Mouse (Mus musculus) layer of hippocampus, adult 11-12 months (tissue): ENCODE measurements at regions not wholly inside any gene's neighbourhood (a gene's known extent, or its start where the extent isn't known, plus 50 kb on each side); places are given as distances from the start of the nearest gene placed in this dataset.

Experiments
- DNase-seq: peaks from one replicate; pipeline ENCODE4 v3.0.0; 2022; ENCODE audit warnings: low spot score

DNA sequence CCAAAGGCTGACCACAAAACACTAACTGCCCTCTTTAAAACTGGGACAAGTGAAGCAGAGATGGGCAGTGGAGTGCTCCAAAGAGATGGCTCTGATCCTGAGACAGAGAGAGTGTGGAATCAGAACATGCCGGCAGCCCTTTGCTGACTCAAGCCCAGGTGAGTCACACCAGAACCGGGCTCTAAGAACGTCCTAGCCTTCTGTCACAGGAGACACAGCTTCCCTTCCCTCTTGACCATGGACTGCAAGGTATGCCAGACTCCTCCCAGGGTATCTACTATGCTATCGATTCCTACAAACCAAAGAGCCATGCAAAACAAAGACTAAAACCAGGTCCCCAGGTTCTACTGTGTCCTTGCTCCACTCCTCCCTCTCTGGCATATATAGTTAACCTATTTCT lies 98.0 kb downstream of the Dhx15 start:
- DNase-seq: no peak

DNA sequence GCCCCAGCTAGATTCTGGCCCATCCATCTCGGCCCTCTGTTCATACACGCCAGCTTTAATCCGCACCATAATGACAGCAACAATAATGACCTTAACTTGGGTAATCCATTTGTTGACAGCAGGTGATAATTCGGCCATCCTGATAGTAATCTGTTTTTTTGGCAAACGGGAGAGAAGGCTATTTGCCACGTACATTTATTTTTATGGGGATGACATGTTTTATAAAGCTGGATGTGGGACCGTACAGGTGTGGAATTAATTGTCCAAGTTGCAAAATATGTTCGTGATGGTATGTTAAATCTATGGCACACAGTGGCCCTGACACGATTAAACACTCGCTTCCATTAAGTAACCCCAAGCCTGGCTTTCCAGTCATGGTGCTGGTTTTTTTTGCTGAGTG lies 102.2 kb downstream of the Dhx15 start:
- no peak for DNase-seq

DNA sequence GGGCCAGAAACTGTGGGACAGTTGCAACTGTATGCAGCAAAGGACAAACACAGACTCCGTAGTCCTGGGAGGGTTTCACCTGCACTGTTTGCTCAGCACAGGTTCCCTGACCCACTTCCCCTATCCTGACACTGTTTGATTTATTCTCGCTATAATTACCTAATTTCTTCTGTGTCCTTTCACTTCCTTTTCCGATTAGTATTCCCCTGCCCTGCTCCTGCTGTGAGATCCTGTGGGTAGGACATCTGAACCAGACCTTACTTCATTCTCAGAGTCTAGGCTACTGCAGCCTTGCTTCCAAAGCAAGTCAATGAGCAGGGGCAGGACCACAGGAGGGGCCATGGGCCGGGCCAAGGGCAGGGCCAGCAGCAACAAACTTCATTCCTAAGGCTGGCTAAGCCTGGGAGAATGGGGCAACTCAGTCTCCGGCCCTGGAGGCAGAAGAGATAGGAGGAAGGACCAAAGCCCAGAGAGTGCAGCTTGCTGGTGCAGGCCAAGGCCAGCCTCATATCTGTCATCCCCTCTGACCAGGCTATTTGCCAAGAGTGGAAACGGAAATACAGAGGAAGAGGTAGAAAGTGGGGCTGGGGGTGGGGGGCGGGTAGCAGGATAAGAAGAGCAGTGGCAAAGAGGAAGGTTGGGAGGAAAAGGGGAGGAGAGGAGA lies 103.4 kb downstream of the Dhx15 start:
- DNase-seq: no peak

- DNase-seq: no peak
Measured at GRCm38 (mm10) chr5:52080268-52080667, 110.0 kb downstream of the Dhx15 start.

DNA sequence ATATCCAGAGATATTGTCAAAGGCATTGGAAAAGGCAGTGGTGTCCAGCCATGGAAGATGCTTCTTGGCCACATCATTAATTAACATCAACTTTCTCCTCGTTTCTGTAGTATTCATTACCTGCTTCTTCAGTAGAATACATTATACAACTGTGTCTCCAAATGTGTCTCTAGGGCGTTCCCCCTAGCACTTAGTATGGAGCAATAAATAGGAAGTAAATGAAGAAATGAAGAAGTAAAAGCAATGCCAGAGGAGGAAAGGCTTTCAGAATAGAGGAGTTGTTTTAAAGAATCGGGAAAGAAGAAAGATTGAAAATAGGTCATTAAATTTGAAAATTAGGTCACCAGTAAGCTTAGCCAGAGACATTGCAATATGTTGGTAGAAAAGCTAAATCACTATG lies 112.6 kb downstream of the Dhx15 start:
- no peak for DNase-seq

- DNase-seq: no peak
Measured at GRCm38 (mm10) chr5:52075096-52075495, 115.2 kb downstream of the Dhx15 start.

DNA sequence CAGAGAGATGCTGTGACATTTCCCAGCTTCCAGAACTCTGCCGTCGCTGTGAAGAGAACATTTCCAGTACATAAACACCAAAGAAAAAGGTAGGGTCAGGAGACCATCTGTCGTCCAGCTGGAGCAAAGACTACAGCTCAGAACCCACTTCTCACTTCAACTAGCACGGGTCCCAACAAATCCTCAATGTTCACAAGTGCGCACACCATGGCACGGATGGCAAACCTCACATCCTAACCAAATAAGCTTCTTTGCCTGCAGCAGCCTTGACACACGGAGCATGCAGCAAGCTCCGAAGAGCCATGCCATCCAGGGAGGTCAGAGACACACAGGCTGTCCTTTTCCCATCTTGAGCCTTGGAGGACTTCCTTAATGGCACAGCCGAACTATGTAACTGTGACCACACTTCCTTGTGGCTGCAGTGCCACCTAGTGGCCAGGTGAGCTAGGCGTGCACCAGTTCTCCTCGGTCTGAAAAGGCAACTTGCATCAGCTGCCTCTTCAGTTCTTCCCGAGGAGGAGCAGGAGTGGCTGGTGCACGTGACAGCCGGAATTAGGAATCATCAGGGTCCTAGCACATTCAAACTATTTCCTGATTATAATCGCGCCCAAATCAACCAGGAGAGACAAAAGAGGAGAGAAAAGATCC lies 125.4 kb downstream of the Dhx15 start:
- peak; percentile 82 for DNase-seq

GRCm38 (mm10) chr5:52062214-52062613 lies 128.1 kb downstream of the Dhx15 start:
- no peak for DNase-seq

DNA sequence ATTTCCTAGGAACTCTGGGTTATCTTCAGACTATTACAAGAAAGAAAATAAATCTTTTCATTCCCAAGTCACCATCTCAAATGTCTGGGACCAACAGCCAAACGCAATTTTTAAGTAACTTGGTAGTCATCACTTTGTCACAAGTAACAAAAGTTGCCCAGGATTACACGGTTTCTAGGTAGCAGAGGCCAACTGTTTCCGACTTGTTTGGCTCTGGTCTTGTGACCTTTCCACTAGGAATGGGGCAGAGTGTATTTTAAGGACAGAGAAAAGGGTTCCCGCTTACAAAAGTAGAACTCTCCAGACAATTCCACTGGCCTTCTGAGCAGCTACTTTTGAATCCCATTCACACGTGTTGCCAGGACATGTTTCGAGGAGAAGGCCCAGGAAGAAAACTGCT lies 129.1 kb downstream of the Dhx15 start:
- no peak for DNase-seq

GRCm38 (mm10) chr5:52057261-52057660 lies 133.1 kb downstream of the Dhx15 start:
- DNase-seq: no peak

- DNase-seq: no peak
Measured at GRCm38 (mm10) chr5:52052072-52052465, 138.2 kb downstream of the Dhx15 start.

- DNase-seq: peak; percentile 50
Measured at GRCm38 (mm10) chr5:52051383-52052071, 138.8 kb downstream of the Dhx15 start.

GRCm38 (mm10) chr5:52048790-52049189 lies 141.5 kb downstream of the Dhx15 start:
- no peak for DNase-seq

DNA sequence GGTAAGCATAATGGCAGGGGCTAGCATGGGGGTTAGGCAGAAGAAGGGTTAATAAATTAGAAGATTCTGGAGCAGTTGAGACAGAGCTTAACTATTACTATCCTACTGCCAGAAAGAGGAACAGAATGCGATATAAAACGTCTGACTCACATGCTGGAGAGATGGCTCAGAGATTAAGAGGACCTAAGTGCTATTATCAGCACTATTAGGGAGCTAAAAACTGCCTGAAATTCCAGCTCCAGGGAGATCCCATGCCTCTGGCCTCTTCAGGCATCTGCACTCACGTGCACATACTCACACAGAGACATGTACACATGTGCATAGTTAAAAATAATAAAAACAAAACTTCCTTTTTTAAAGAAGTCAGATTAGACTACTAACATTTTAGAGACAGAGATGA lies 143.6 kb downstream of the Dhx15 start:
- DNase-seq: no peak

DNA sequence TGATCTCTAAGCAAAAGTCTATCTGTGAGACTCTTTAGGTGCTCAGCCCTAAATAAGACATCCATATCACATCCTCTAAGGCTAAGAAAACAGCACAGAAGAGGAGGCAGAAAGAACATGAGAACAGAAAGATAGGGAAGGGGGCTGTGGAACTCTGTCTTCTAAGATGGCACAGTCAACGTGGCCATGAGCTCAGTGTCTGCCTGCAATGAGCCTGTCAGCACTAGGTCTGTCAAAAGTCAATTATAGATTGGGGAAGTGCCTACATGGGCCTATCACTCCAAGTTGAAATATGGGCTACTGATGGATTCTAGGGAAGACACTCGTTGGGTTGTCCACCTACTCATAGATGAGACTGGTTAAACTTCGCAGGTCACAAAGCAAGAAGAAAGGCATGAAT lies 146.2 kb downstream of the Dhx15 start:
- DNase-seq: no peak

DNA sequence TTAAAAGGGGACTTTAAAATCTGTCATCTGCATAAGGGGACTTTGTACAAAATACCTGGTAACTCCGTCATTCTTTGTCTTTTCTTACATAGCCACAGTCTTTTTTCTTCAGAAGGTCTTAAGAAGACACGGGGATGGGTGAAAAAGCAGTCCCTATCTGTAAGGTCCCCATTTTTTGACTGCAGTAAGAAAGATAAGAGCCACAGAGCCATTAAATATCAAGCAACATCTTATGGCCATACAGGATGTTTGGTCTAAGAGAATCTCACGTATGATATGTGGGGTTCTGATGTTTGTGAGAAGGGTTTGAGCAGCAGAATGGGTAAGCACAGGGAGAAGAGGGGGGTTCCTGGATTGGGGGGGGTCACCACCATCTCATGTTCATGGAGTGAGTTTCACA lies 148.9 kb downstream of the Dhx15 start:
- DNase-seq: no peak

GRCm38 (mm10) chr5:52040427-52041312 lies 149.6 kb downstream of the Dhx15 start:
- peak; percentile 39 for DNase-seq

- DNase-seq: no peak
Measured at GRCm38 (mm10) chr5:52035339-52035738, 155.0 kb downstream of the Dhx15 start.

DNA sequence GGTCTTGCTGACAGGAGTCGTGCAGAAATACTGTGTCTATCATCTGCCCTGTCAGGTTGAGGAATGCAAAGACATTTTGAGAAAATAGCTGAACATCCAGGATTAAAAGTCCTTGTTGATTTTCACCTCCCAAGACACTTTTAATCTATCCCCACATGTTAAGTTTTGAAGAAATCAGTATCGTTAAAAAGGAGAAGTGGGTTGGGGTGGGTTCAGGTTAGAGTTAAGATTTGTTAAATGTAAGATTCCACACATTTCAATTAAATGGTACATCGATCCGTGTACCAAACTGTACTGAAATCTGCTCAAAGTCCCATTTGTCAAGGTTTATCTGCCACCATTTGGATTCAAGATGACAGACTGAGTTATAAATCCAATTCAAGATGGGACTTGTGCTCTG lies 162.8 kb downstream of the Dhx15 start:
- DNase-seq: no peak

DNA sequence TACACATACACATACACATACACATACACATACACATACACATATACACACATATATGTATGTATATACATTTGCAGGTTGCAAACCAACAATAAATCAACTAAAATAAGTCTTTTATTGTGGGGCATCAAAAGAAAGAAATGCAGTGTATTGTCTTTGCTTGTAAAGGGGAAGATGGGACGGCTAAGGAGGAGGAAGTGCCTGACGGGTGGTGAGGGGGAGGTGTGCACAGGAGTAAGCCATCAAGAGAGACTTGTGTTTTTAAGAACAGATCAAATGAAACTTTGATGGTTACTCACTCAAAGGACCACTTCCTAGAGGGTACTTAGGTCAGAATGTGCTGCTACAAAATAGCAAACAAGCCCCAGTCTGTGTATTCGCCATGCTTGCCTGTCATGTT lies 164.2 kb downstream of the Dhx15 start:
- no peak for DNase-seq

- peak; percentile 76 for DNase-seq
Measured at GRCm38 (mm10) chr5:52023212-52023611, 167.1 kb downstream of the Dhx15 start.

DNA sequence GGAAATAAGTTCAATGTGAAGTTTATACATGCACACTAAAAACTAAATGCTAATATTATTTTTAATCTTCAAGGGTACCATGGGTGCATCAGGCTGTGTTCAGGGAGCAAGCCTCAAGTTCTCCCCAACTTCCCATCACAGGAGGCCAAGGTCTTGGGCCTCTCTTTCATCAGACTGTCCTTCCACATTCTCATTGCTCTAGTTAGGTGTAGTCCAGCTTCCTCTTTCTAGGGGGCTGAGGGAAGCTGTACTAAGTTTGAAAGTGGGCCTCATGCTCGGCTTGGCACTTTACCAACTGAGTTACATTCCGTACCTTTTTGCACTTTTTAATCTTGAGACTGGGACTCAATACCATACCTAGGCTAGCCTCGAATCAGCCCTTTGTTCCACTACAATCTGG lies 173.3 kb downstream of the Dhx15 start:
- no peak for DNase-seq
